Mouse (Mus musculus): ENCODE results near the gene Clca3a1.

Gene Clca3a1

GRCm38 (mm10) chr3:144679701-144680159 is 81.0 kb downstream of the Clca3a1 start:
- no peak for DNase-seq

All from cerebellum, postnatal 14 days (tissue).